Mouse (Mus musculus): ENCODE measurements around the gene Osbpl8.
"Not testable (repeated sequence)": the region's sequence is repeated elsewhere in the genome, so short reads cannot be mapped to it uniquely, and the experiment has no call there.

Gene Osbpl8

GRCm38 (mm10) chr10:111164304-111165218, at the start of gene Osbpl8:
Gene Osbpl8 (plus strand): TSS chr10:111164752.
- DNase-seq (ENCODE audit: low read depth, low spot score): peak; percentile 88

- DNase-seq (ENCODE audit: low read depth, low spot score): no peak
Observed at GRCm38 (mm10) chr10:111117198-111117845, 47.2 kb upstream of the Osbpl8 start.

- no peak for DNase-seq (ENCODE audit: low read depth, low spot score)
Observed at GRCm38 (mm10) chr10:111118292-111118691, 46.3 kb upstream of the Osbpl8 start.

- DNase-seq (ENCODE audit: low read depth, low spot score): no peak
Observed at GRCm38 (mm10) chr10:111118991-111119650, 45.4 kb upstream of the Osbpl8 start.

GRCm38 (mm10) chr10:111119756-111120155, 44.8 kb upstream of the Osbpl8 start:
- DNase-seq (ENCODE audit: low read depth, low spot score): no peak

- no peak for DNase-seq (ENCODE audit: low read depth, low spot score)
Observed at GRCm38 (mm10) chr10:111122864-111123398, 41.6 kb upstream of the Osbpl8 start.

- DNase-seq (ENCODE audit: low read depth, low spot score): no peak
Observed at GRCm38 (mm10) chr10:111124175-111124574, 40.4 kb upstream of the Osbpl8 start.

- no peak for DNase-seq (ENCODE audit: low read depth, low spot score)
Observed at GRCm38 (mm10) chr10:111124767-111125315, 39.7 kb upstream of the Osbpl8 start.

GRCm38 (mm10) chr10:111127388-111127787, 37.2 kb upstream of the Osbpl8 start:
- DNase-seq (ENCODE audit: low read depth, low spot score): no peak

- no peak for DNase-seq (ENCODE audit: low read depth, low spot score)
Observed at GRCm38 (mm10) chr10:111128493-111128892, 36.1 kb upstream of the Osbpl8 start.

- peak; percentile 37 for DNase-seq (ENCODE audit: low read depth, low spot score)
Observed at GRCm38 (mm10) chr10:111129867-111130620, 34.5 kb upstream of the Osbpl8 start.

- no peak for DNase-seq (ENCODE audit: low read depth, low spot score)
Observed at GRCm38 (mm10) chr10:111130872-111131271, 33.7 kb upstream of the Osbpl8 start.

- no peak for DNase-seq (ENCODE audit: low read depth, low spot score)
Observed at GRCm38 (mm10) chr10:111133271-111133670, 31.3 kb upstream of the Osbpl8 start.

- DNase-seq (ENCODE audit: low read depth, low spot score): no peak
Observed at GRCm38 (mm10) chr10:111133936-111134335, 30.6 kb upstream of the Osbpl8 start.

- no peak for DNase-seq (ENCODE audit: low read depth, low spot score)
Observed at GRCm38 (mm10) chr10:111134412-111134957, 30.1 kb upstream of the Osbpl8 start.

GRCm38 (mm10) chr10:111136306-111136705, 28.2 kb upstream of the Osbpl8 start:
- not testable (repeated sequence) for DNase-seq (ENCODE audit: low read depth, low spot score)

- no peak for DNase-seq (ENCODE audit: low read depth, low spot score)
Observed at GRCm38 (mm10) chr10:111137905-111138304, 26.6 kb upstream of the Osbpl8 start.

GRCm38 (mm10) chr10:111139170-111139569, 25.4 kb upstream of the Osbpl8 start:
- no peak for DNase-seq (ENCODE audit: low read depth, low spot score)

GRCm38 (mm10) chr10:111139881-111140280, 24.7 kb upstream of the Osbpl8 start:
- no peak for DNase-seq (ENCODE audit: low read depth, low spot score)

- DNase-seq (ENCODE audit: low read depth, low spot score): no peak
Observed at GRCm38 (mm10) chr10:111144371-111144959, 20.1 kb upstream of the Osbpl8 start.
